Mouse (Mus musculus): ENCODE measurements at regions not wholly inside any gene's neighbourhood (a gene's known extent, or its start where the extent isn't known, plus 50 kb on each side); places are given as distances from the start of the nearest gene placed in this dataset.
A peak's percentile ranks its signal among the peaks of the same experiment; 100 is the strongest.

- DNase-seq: no peak
These were observed 157.7 kb downstream of the Cog6 start for GRCm38 (mm10) chr3:52859266-52859825.

- DNase-seq: no peak
These were observed 158.8 kb downstream of the Cog6 start for GRCm38 (mm10) chr3:52858259-52858658.

GRCm38 (mm10) chr3:52857076-52857475 is 160.0 kb downstream of the Cog6 start:
- no peak for DNase-seq

- DNase-seq: no peak
These were observed 162.5 kb downstream of the Cog6 start for GRCm38 (mm10) chr3:52854560-52854959.

GRCm38 (mm10) chr3:52853126-52853525 is 163.9 kb downstream of the Cog6 start:
- no peak for DNase-seq

- DNase-seq: no peak
These were observed 171.9 kb downstream of the Cog6 start for GRCm38 (mm10) chr3:52845166-52845565.

- peak; percentile 90 to 95 for DNase-seq
These were observed 173.0 kb downstream of the Cog6 start for GRCm38 (mm10) chr3:52843998-52844397.

GRCm38 (mm10) chr3:52842866-52843425 is 174.1 kb downstream of the Cog6 start:
- DNase-seq: no peak

- no peak for DNase-seq
These were observed 176.7 kb downstream of the Cog6 start for GRCm38 (mm10) chr3:52840160-52840953.

- no peak for DNase-seq
These were observed 179.0 kb downstream of the Cog6 start for GRCm38 (mm10) chr3:52838020-52838419.

- no peak for DNase-seq
These were observed 179.5 kb downstream of the Cog6 start for GRCm38 (mm10) chr3:52837527-52837926.

GRCm38 (mm10) chr3:52836780-52837179 is 180.3 kb downstream of the Cog6 start:
- no peak for DNase-seq

GRCm38 (mm10) chr3:52832421-52832820 is 184.6 kb downstream of the Cog6 start:
- no peak for DNase-seq

- DNase-seq: no peak
These were observed 185.1 kb downstream of the Cog6 start for GRCm38 (mm10) chr3:52831986-52832385.

GRCm38 (mm10) chr3:52830101-52830500 is 186.9 kb downstream of the Cog6 start:
- no peak for DNase-seq

GRCm38 (mm10) chr3:52829069-52829468 is 188.0 kb downstream of the Cog6 start:
- no peak for DNase-seq

- DNase-seq: no peak
These were observed 188.6 kb downstream of the Cog6 start for GRCm38 (mm10) chr3:52828473-52828872.

- no peak for DNase-seq
These were observed 194.2 kb downstream of the Cog6 start for GRCm38 (mm10) chr3:52822848-52823247.

- DNase-seq: no peak
These were observed 195.6 kb downstream of the Cog6 start for GRCm38 (mm10) chr3:52821450-52821849.

- DNase-seq: peak in 1 of 2 experiments; percentile 14
These were observed 198.6 kb downstream of the Cog6 start for GRCm38 (mm10) chr3:52818401-52818800.

GRCm38 (mm10) chr3:52817416-52817815 is 199.6 kb downstream of the Cog6 start:
- peak in 1 of 2 experiments; percentile 12 for DNase-seq

- DNase-seq: no peak
These were observed 201.5 kb downstream of the Cog6 start for GRCm38 (mm10) chr3:52815497-52815896.

GRCm38 (mm10) chr3:52802324-52802723 is 214.7 kb downstream of the Cog6 start:
- DNase-seq: no peak

GRCm38 (mm10) chr3:52801446-52801845 is 215.6 kb downstream of the Cog6 start:
- no peak for DNase-seq

All from cerebellum, postnatal 10 days (tissue).